Mouse (Mus musculus): ENCODE results near the gene Armc5. TPM values are rescaled to one million over a fixed set of nuclear protein-coding genes. Genes with fewer than 3 reads are reported as not detected.

Armc5 gene
- 9.3 and 11.4 TPM in 2 replicates for total RNA-seq (2012; rRNA removed)

- TF ChIP-seq MAFK (IDR thresholded peaks at IDR 0.05; ENCODE audit: insufficient read depth, low read depth, low read length): peak; percentile 84
- no peak; the same call in 1 of the 2 replicates for TF ChIP-seq HCFC1 (IDR thresholded peaks at IDR 0.05; ENCODE audit: borderline replicate concordance, insufficient read depth, low read length)
- peaks cover 8% of the 10 kb centered on the region; the same call in 1 of the 2 replicates for H3K36me3 ChIP-seq (ENCODE audit: control insufficient read depth, insufficient read depth, low read length, poor library complexity, severe bottlenecking)
These were observed at the start of gene Armc5 for GRCm38 (mm10) chr7:128236856-128237592. TSS of gene Armc5 (plus strand) at chr7:128237342.

GRCm38 (mm10) chr7:128201607-128202006, 35.5 kb upstream of the Armc5 start:
- no peaks in the 10 kb centered on the region for H3K9me3 ChIP-seq (ENCODE audit: control insufficient read depth, insufficient read depth, low read depth, low read length)
- no peak overlapping the region for H3K27ac ChIP-seq (ENCODE audit: insufficient read depth, low read depth, low read length, poor library complexity, severe bottlenecking)
- H3K4me3 ChIP-seq (ENCODE audit: insufficient read depth in 1 of 2, low read depth in 1 of 2, low read length in 2 of 2, poor library complexity in 1 of 2, severe bottlenecking in 1 of 2): no peak overlapping the region
- H3K4me1 ChIP-seq (ENCODE audit: control insufficient read depth in 2 of 2, insufficient read depth in 2 of 2, low read length in 2 of 2, poor library complexity in 1 of 2): no peaks in the 10 kb centered on the region
- no peak for DNase-seq (ENCODE audit: low read depth, low spot score)
- in situ Hi-C loops (cut with MboI; ENCODE audit: low sequenced_read_pairs in 2 of 2, unreplicated experiment in 2 of 2): loop anchor here (10.0 to 25.0 kb wide), 2 partner anchors 187 to 189 kb away; partner anchors contain the start of gene Trim72 (in 1 of the 2)
- H3K36me3 ChIP-seq (ENCODE audit: control insufficient read depth, insufficient read depth, low read length, poor library complexity, severe bottlenecking): no peaks in the 10 kb centered on the region
- H3K9ac ChIP-seq (ENCODE audit: insufficient read depth, low read depth, low read length, poor library complexity, severe bottlenecking): no peak overlapping the region
- TF ChIP-seq ZNF384 (IDR thresholded peaks at IDR 0.05; ENCODE audit: low read depth, low read length) (no peak), ZC3H11A (IDR thresholded peaks at IDR 0.05; ENCODE audit: borderline replicate concordance, low read depth, low read length) (no peak), CHD2 (IDR thresholded peaks at IDR 0.05; ENCODE audit: low read depth, low read length) (no peak), MAFK (IDR thresholded peaks at IDR 0.05; ENCODE audit: insufficient read depth, low read depth, low read length) (no peak), HCFC1 (IDR thresholded peaks at IDR 0.05; ENCODE audit: borderline replicate concordance, insufficient read depth, low read length) (no peak)

More at GRCm38 (mm10) chr7:128236856-128237592, at the start of gene Armc5:
- peak within 1 kb of the TSS; percentile 97 for H3K27ac ChIP-seq (ENCODE audit: insufficient read depth, low read depth, low read length, poor library complexity, severe bottlenecking)
- peak within 1 kb of the TSS; percentile 97 for H3K9ac ChIP-seq (ENCODE audit: insufficient read depth, low read depth, low read length, poor library complexity, severe bottlenecking)
- H3K4me1 ChIP-seq (ENCODE audit: control insufficient read depth in 2 of 2, insufficient read depth in 2 of 2, low read length in 2 of 2, poor library complexity in 1 of 2): peaks cover 0 to 2% of the 10 kb centered on the region in 2 experiments; a peak in 1 of 4 replicates
- DNase-seq (ENCODE audit: low read depth, low spot score): peak; percentile 51
- peak within 1 kb of the TSS; percentile 88 to 89 for H3K4me3 ChIP-seq (ENCODE audit: insufficient read depth in 1 of 2, low read depth in 1 of 2, low read length in 2 of 2, poor library complexity in 1 of 2, severe bottlenecking in 1 of 2)
- in situ Hi-C loops (cut with MboI; ENCODE audit: low sequenced_read_pairs in 2 of 2, unreplicated experiment in 2 of 2): no loop called here
- H3K9me3 ChIP-seq (ENCODE audit: control insufficient read depth, insufficient read depth, low read depth, low read length): no peaks in the 10 kb centered on the region

- DNase-seq (ENCODE audit: low read depth, low spot score): no peak
- no peak overlapping the region for H3K4me3 ChIP-seq (ENCODE audit: insufficient read depth in 1 of 2, low read depth in 1 of 2, low read length in 2 of 2, poor library complexity in 1 of 2, severe bottlenecking in 1 of 2)
- no peaks in the 10 kb centered on the region for H3K36me3 ChIP-seq (ENCODE audit: control insufficient read depth, insufficient read depth, low read length, poor library complexity, severe bottlenecking)
- no peak for TF ChIP-seq MAFK (IDR thresholded peaks at IDR 0.05; ENCODE audit: insufficient read depth, low read depth, low read length)
- no peak overlapping the region for H3K27ac ChIP-seq (ENCODE audit: insufficient read depth, low read depth, low read length, poor library complexity, severe bottlenecking)
- no peaks in the 10 kb centered on the region for H3K4me1 ChIP-seq (ENCODE audit: control insufficient read depth in 2 of 2, insufficient read depth in 2 of 2, low read length in 2 of 2, poor library complexity in 1 of 2)
- H3K9me3 ChIP-seq (ENCODE audit: control insufficient read depth, insufficient read depth, low read depth, low read length): no peaks in the 10 kb centered on the region
- in situ Hi-C loops (cut with MboI; ENCODE audit: low sequenced_read_pairs in 2 of 2, unreplicated experiment in 2 of 2): loop anchor here (10.0 to 25.0 kb wide), 2 partner anchors 188 to 191 kb away; partner anchors contain the start of gene Trim72 (in 1 of the 2)
- no peak overlapping the region for H3K9ac ChIP-seq (ENCODE audit: insufficient read depth, low read depth, low read length, poor library complexity, severe bottlenecking)
These were observed 34.1 kb upstream of the Armc5 start for GRCm38 (mm10) chr7:128203071-128203470.

- DNase-seq (ENCODE audit: low read depth, low spot score): no peak
- no peak for TF ChIP-seq CHD2 (IDR thresholded peaks at IDR 0.05; ENCODE audit: low read depth, low read length)
- no peak for TF ChIP-seq MAFK (IDR thresholded peaks at IDR 0.05; ENCODE audit: insufficient read depth, low read depth, low read length)
- TF ChIP-seq HCFC1 (IDR thresholded peaks at IDR 0.05; ENCODE audit: borderline replicate concordance, insufficient read depth, low read length): no peak
- TF ChIP-seq ZC3H11A (IDR thresholded peaks at IDR 0.05; ENCODE audit: borderline replicate concordance, low read depth, low read length): no peak
- TF ChIP-seq ZNF384 (IDR thresholded peaks at IDR 0.05; ENCODE audit: low read depth, low read length): no peak
- H3K27ac ChIP-seq (ENCODE audit: insufficient read depth, low read depth, low read length, poor library complexity, severe bottlenecking): no peak overlapping the region
These were observed 33.0 kb upstream of the Armc5 start for GRCm38 (mm10) chr7:128204179-128204578.

More at GRCm38 (mm10) chr7:128204179-128204578, 33.0 kb upstream of the Armc5 start:
- no peaks in the 10 kb centered on the region for H3K4me1 ChIP-seq (ENCODE audit: control insufficient read depth in 2 of 2, insufficient read depth in 2 of 2, low read length in 2 of 2, poor library complexity in 1 of 2)
- no peak overlapping the region for H3K4me3 ChIP-seq (ENCODE audit: insufficient read depth in 1 of 2, low read depth in 1 of 2, low read length in 2 of 2, poor library complexity in 1 of 2, severe bottlenecking in 1 of 2)
- H3K9ac ChIP-seq (ENCODE audit: insufficient read depth, low read depth, low read length, poor library complexity, severe bottlenecking): no peak overlapping the region
- no peaks in the 10 kb centered on the region for H3K36me3 ChIP-seq (ENCODE audit: control insufficient read depth, insufficient read depth, low read length, poor library complexity, severe bottlenecking)
- in situ Hi-C loops (cut with MboI; ENCODE audit: low sequenced_read_pairs in 2 of 2, unreplicated experiment in 2 of 2): loop anchor here (10.0 to 25.0 kb wide), 2 partner anchors 189 to 192 kb away; partner anchors contain the start of gene Trim72 (in 1 of the 2)
- H3K9me3 ChIP-seq (ENCODE audit: control insufficient read depth, insufficient read depth, low read depth, low read length): no peaks in the 10 kb centered on the region
